Comparison of ENCODE assay signal across 7 mouse cellular contexts in genomic region chr4:156031593-156032391, GRCm38 (mm10). TPM values are rescaled to one million over a fixed set of nuclear protein-coding genes. Genes with fewer than 3 reads are reported as not detected.
DNase-seq lines count a peak whose midpoint lies in the region; ATAC-seq and TF ChIP-seq lines count a peak whose summit lies in the region.

No protein-coding gene starts in this region.

- intact Hi-C loops in heart, adult 2 months (cut with DNase I): loop anchor here (2.0 to 5.0 kb wide), 2 partner anchors 39 to 73 kb away; partner anchors contain the start of genes B3galt6 and Sdf4

- peak overlapping the region; percentile 51 for H3K9ac ChIP-seq in embryonic facial prominence, embryonic 12.5 days
- peak overlapping the region; percentile 71 for H3K9ac ChIP-seq in heart, adult 2 months (ENCODE audit: low read depth, low read length)
- peak overlapping the region; percentile 71 for H3K9ac ChIP-seq in limb, embryonic 13.5 days
- peak overlapping the region; percentile 54 for H3K9ac ChIP-seq in midbrain, embryonic 15.5 days

- H3K4me3 ChIP-seq in embryonic facial prominence, embryonic 12.5 days: peak overlapping the region; percentile 50
- peak overlapping the region; percentile 72 for H3K4me3 ChIP-seq in heart, adult 2 months
- peak overlapping the region; percentile 58 for H3K4me3 ChIP-seq in limb, embryonic 13.5 days
- H3K4me3 ChIP-seq in midbrain, embryonic 15.5 days: peak overlapping the region; percentile 60
- peak overlapping the region; percentile 43; the same call in 1 of the 2 replicates for H3K4me3 ChIP-seq in spleen, adult 2 months (ENCODE audit: extremely low read depth, insufficient read depth, insufficient read length)

- TF ChIP-seq EP300 in heart, adult 2 months (IDR thresholded peaks at IDR 0.05; ENCODE audit: insufficient read depth, low read depth, low read length): 0 out of 2 replicates have a peak, but pooled peaks have one; percentile 35

- peak; percentile 88 for TF ChIP-seq POLR2A in heart, adult 2 months (IDR thresholded peaks at IDR 0.05; ENCODE audit: insufficient read depth, low read depth, low read length)
- no peak for TF ChIP-seq POLR2A in spleen, adult 2 months (IDR thresholded peaks at IDR 0.05; ENCODE audit: low read depth, low read length)

- peak overlapping the region; percentile 69 for H3K4me2 ChIP-seq in embryonic facial prominence, embryonic 12.5 days (replicated peaks)
- H3K4me2 ChIP-seq in limb, embryonic 13.5 days (replicated peaks): peak overlapping the region; percentile 80
- H3K4me2 ChIP-seq in midbrain, embryonic 15.5 days: peak overlapping the region; percentile 77

- peaks cover 28% of the 10 kb centered on the region for H3K27me3 ChIP-seq in embryonic facial prominence, embryonic 12.5 days
- peaks cover 2% of the 10 kb centered on the region; the same call in 1 of the 2 replicates for H3K27me3 ChIP-seq in heart, adult 2 months (ENCODE audit: control insufficient read depth, insufficient read depth, low read length)
- peaks cover 30% of the 10 kb centered on the region for H3K27me3 ChIP-seq in limb, embryonic 13.5 days
- peaks cover 22% of the 10 kb centered on the region for H3K27me3 ChIP-seq in midbrain, embryonic 15.5 days (replicated peaks)
- H3K27me3 ChIP-seq in spleen, adult 2 months (ENCODE audit: control insufficient read depth, insufficient read depth, low read length): peaks cover 3% of the 10 kb centered on the region

- no peaks in the 10 kb centered on the region for H3K9me3 ChIP-seq in embryonic facial prominence, embryonic 12.5 days
- no peaks in the 10 kb centered on the region for H3K9me3 ChIP-seq in limb, embryonic 13.5 days
- H3K9me3 ChIP-seq in midbrain, embryonic 15.5 days: no peaks in the 10 kb centered on the region

- no peak for TF ChIP-seq CTCF in heart, adult 2 months (IDR thresholded peaks at IDR 0.05)
- no peak for TF ChIP-seq CTCF in spleen, adult 2 months (IDR thresholded peaks at IDR 0.05; ENCODE audit: extremely low read depth, insufficient read depth, insufficient read length, insufficient replicate concordance)

- peak overlapping the region; percentile 95 for H3K27ac ChIP-seq in embryonic facial prominence, embryonic 12.5 days
- peak overlapping the region; percentile 82 for H3K27ac ChIP-seq in heart, adult 2 months
- peak overlapping the region; percentile 95 for H3K27ac ChIP-seq in limb, embryonic 13.5 days
- peak overlapping the region; percentile 90 for H3K27ac ChIP-seq in midbrain, embryonic 15.5 days
- peak overlapping the region; percentile 83 for H3K27ac ChIP-seq in spleen, adult 2 months (ENCODE audit: insufficient read depth, low read length)

- under 1% methylated on average over 24 of the region's 24 CpGs for WGBS in embryonic facial prominence, embryonic 12.5 days
- under 1% methylated on average over 24 of the region's 24 CpGs for WGBS in heart, adult 2 months
- 1% methylated on average over 24 of the region's 24 CpGs for WGBS in limb, embryonic 13.5 days
- under 1% methylated on average over 24 of the region's 24 CpGs for WGBS in midbrain, embryonic 15.5 days
- 6% methylated on average over 24 of the region's 24 CpGs for WGBS in spleen, adult 2 months

- ATAC-seq in embryonic facial prominence, embryonic 12.5 days (ENCODE audit: insufficient number of reproducible peaks, insufficient read depth, low FRiP score, low TSS enrichment): peak; percentile 80
- ATAC-seq in limb, embryonic 13.5 days (ENCODE audit: low FRiP score, low read depth): peak; percentile 92
- ATAC-seq in midbrain, embryonic 15.5 days (replicated peaks): peak; percentile 92

- H3K79me2 ChIP-seq in heart, adult 2 months (replicated peaks; ENCODE audit: control insufficient read depth, insufficient read depth, low read length): no peaks in the 10 kb centered on the region

- H3K4me1 ChIP-seq in embryonic facial prominence, embryonic 12.5 days: peaks cover 28% of the 10 kb centered on the region
- H3K4me1 ChIP-seq in heart, adult 2 months (ENCODE audit: control insufficient read depth, insufficient read depth, low read length): peaks cover 14% of the 10 kb centered on the region
- H3K4me1 ChIP-seq in limb, embryonic 13.5 days: peaks cover 29% of the 10 kb centered on the region
- H3K4me1 ChIP-seq in midbrain, embryonic 15.5 days: peaks cover 34% of the 10 kb centered on the region
- H3K4me1 ChIP-seq in spleen, adult 2 months (ENCODE audit: control insufficient read depth, insufficient read depth, insufficient read length): peaks cover 26% of the 10 kb centered on the region; the same call in 1 of the 2 replicates

- H3K36me3 ChIP-seq in embryonic facial prominence, embryonic 12.5 days: peaks cover 18% of the 10 kb centered on the region; the same call in 1 of the 2 replicates
- H3K36me3 ChIP-seq in heart, adult 2 months (ENCODE audit: control insufficient read depth, insufficient read depth, low read length): no peaks in the 10 kb centered on the region
- peaks cover 25% of the 10 kb centered on the region for H3K36me3 ChIP-seq in limb, embryonic 13.5 days
- H3K36me3 ChIP-seq in midbrain, embryonic 15.5 days (replicated peaks): peaks cover 8% of the 10 kb centered on the region; the same call in 1 of the 2 replicates
- no peaks in the 10 kb centered on the region; the same call in 1 of the 2 replicates for H3K36me3 ChIP-seq in spleen, adult 2 months (ENCODE audit: control insufficient read depth, insufficient read depth, low read length)

- DNase-seq in adrenal gland, postnatal 14 days: peak; percentile 90
- peak; percentile 84 to 87 for DNase-seq in heart, adult 2 months
- peak; percentile 71 to 76 for DNase-seq in kidney, adult 8-10 months
- DNase-seq in spleen, adult 2 months (ENCODE audit: low read depth in 1 of 2, low spot score in 2 of 2): peak in 1 of 2 experiments; percentile 55

RNA-seq across cellular contexts. Expression of gene Tnfrsf18, which starts 5.8 kb away (rescaled TPM):
- total RNA-seq in adrenal gland, postnatal 14 days (2021): 2.4 TPM in 1 of 2 replicates, not detected in the other
- polyA plus RNA-seq in embryonic facial prominence, embryonic 12.5 days (2016; fragmentation: Nextera tagmentation; extraction: Ambion mirVana): 1.9 and 2.3 TPM in 2 replicates
- under 1 TPM in 1 of 2 experiments, not detected in 1; 0.31 TPM for total RNA-seq in heart, adult 2 months (2021)
- polyA plus RNA-seq in heart, adult 2 months (2012; rRNA removed): 0.80 and 0.82 TPM in 2 replicates
- 2.8 and 2.9 TPM in 2 replicates for polyA plus RNA-seq in limb, embryonic 13.5 days (2015; fragmentation: Nextera tagmentation; extraction: Ambion mirVana)
- polyA plus RNA-seq in midbrain, embryonic 15.5 days (2015; fragmentation: Nextera tagmentation; extraction: Ambion mirVana): 3.2 and 3.6 TPM in 2 replicates
- polyA plus RNA-seq in spleen, adult 2 months (2012; rRNA removed): 29.9 and 38.2 TPM in 2 replicates

RNA-seq across cellular contexts. Expression of gene Tnfrsf4, which starts 18.1 kb away (rescaled TPM):
- total RNA-seq in adrenal gland, postnatal 14 days (2021): 0.56 and 3.4 TPM in 2 replicates
- polyA plus RNA-seq in embryonic facial prominence, embryonic 12.5 days (2016; fragmentation: Nextera tagmentation; extraction: Ambion mirVana): 0.70 and 1.1 TPM in 2 replicates
- not detected for total RNA-seq in heart, adult 2 months (2021)
- polyA plus RNA-seq in heart, adult 2 months (2012; rRNA removed): 1.1 and 1.4 TPM in 2 replicates
- 0.80 and 0.85 TPM in 2 replicates for polyA plus RNA-seq in limb, embryonic 13.5 days (2015; fragmentation: Nextera tagmentation; extraction: Ambion mirVana)
- 0.56 and 0.83 TPM in 2 replicates for polyA plus RNA-seq in midbrain, embryonic 15.5 days (2015; fragmentation: Nextera tagmentation; extraction: Ambion mirVana)
- 20.7 and 34.3 TPM in 2 replicates for polyA plus RNA-seq in spleen, adult 2 months (2012; rRNA removed)

RNA-seq across cellular contexts. Expression of gene Ttll10, which starts 27.4 kb away (rescaled TPM):
- 0.70 TPM in 1 of 2 replicates, not detected in the other for total RNA-seq in adrenal gland, postnatal 14 days (2021)
- polyA plus RNA-seq in embryonic facial prominence, embryonic 12.5 days (2016; fragmentation: Nextera tagmentation; extraction: Ambion mirVana): 1.0 and 1.5 TPM in 2 replicates
- not detected for total RNA-seq in heart, adult 2 months (2021)
- polyA plus RNA-seq in heart, adult 2 months (2012; rRNA removed): 0.32 and 1.1 TPM in 2 replicates
- 0.70 and 1.1 TPM in 2 replicates for polyA plus RNA-seq in limb, embryonic 13.5 days (2015; fragmentation: Nextera tagmentation; extraction: Ambion mirVana)
- not detected in 2 replicates for polyA plus RNA-seq in midbrain, embryonic 15.5 days (2015; fragmentation: Nextera tagmentation; extraction: Ambion mirVana)
- 0.07 TPM in 1 of 2 replicates, not detected in the other for polyA plus RNA-seq in spleen, adult 2 months (2012; rRNA removed)

RNA-seq across cellular contexts. Expression of gene Sdf4, which starts 39.1 kb away (rescaled TPM):
- total RNA-seq in adrenal gland, postnatal 14 days (2021): 209 and 225 TPM in 2 replicates
- 141 and 143 TPM in 2 replicates for polyA plus RNA-seq in embryonic facial prominence, embryonic 12.5 days (2016; fragmentation: Nextera tagmentation; extraction: Ambion mirVana)
- 10 to 100 TPM; 79.2 to 91.0 TPM for total RNA-seq in heart, adult 2 months (2021)
- 23.7 and 37.1 TPM in 2 replicates for polyA plus RNA-seq in heart, adult 2 months (2012; rRNA removed)
- 160 and 166 TPM in 2 replicates for polyA plus RNA-seq in limb, embryonic 13.5 days (2015; fragmentation: Nextera tagmentation; extraction: Ambion mirVana)
- 113 and 118 TPM in 2 replicates for polyA plus RNA-seq in midbrain, embryonic 15.5 days (2015; fragmentation: Nextera tagmentation; extraction: Ambion mirVana)
- 33.5 and 35.7 TPM in 2 replicates for polyA plus RNA-seq in spleen, adult 2 months (2012; rRNA removed)

RNA-seq across cellular contexts. Expression of gene B3galt6, which starts 39.3 kb away (rescaled TPM):
- total RNA-seq in adrenal gland, postnatal 14 days (2021): 5.8 and 6.5 TPM in 2 replicates
- polyA plus RNA-seq in embryonic facial prominence, embryonic 12.5 days (2016; fragmentation: Nextera tagmentation; extraction: Ambion mirVana): 18.4 and 20.3 TPM in 2 replicates
- 1 to 10 TPM; 2.5 to 3.0 TPM for total RNA-seq in heart, adult 2 months (2021)
- 2.7 and 3.6 TPM in 2 replicates for polyA plus RNA-seq in heart, adult 2 months (2012; rRNA removed)
- polyA plus RNA-seq in limb, embryonic 13.5 days (2015; fragmentation: Nextera tagmentation; extraction: Ambion mirVana): 16.8 and 17.3 TPM in 2 replicates
- 38.5 and 38.9 TPM in 2 replicates for polyA plus RNA-seq in midbrain, embryonic 15.5 days (2015; fragmentation: Nextera tagmentation; extraction: Ambion mirVana)
- polyA plus RNA-seq in spleen, adult 2 months (2012; rRNA removed): 4.9 and 7.6 TPM in 2 replicates
